Mouse (Mus musculus) gastrocnemius, postnatal 14 days (tissue): ENCODE data around the gene Gm28043. TPM values are rescaled to one million over a fixed set of nuclear protein-coding genes. Genes with fewer than 3 reads are reported as not detected.

Experiments
- DNase-seq: peaks from one replicate; pipeline ENCODE4 v3.0.0; 2021; ENCODE audit warnings: mixed read lengths
- intact Hi-C: fragments of 180-260 bp; cut with DNase I; formaldehyde crosslinking; loops from one replicate; pipeline ENCODE4 v1.15.1; 2025; ENCODE audit warnings: low total_unique reads
- microRNA-seq, 2 experiments: library from miRNA; unstranded; fragments of <30 nt; microRNA quantifications; one replicate each; pipeline ENCODE4 v1.2.0; 2021
- total RNA-seq, 2 experiments: library from RNA; stranded (reverse); gene quantifications; 2 replicates each; pipeline ENCODE4 v1.2.3; 2021

The Gm28043 gene
- total RNA-seq, 2 experiments from 2014 or later: 0.68 to 0.86 TPM

DNA sequence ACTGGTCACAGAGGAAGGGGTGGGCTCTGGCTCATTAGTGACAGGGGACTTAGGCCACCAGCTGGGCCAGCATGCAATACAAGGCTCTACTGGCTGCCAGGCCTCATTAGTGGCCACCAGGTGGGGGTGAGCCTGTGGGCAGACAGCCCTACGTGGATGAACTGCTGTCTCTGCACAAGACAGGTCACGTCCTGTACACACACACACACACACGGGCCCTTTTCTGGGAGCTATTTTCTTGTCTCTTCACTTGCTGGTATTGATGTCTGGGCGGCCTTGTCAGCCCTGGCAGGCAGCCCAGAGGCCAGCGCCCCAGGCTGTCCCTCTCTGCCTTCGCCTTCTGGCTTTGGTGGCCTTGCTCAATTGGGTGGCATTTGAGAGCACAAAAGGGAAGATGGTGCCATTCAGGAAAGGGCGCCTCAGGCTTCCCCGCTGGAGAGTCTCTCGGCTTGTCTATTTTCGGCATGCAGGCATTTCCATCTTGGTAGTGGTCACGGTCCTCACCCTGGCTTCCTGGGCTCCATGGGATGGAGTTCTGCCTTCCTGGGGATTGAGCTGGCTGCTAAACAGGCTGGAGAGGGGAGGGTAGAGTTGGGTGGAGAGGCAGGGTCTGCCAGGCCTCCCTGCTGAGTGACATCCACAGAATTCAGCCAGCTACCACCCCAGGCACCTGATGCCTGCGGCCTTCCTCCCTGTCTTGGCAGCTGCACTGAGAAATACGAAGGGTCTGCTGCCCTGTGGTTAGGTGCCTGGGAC is 116.0 kb downstream of the Gm28043 start:
- no peak for DNase-seq
- intact Hi-C loops: no loop called here

DNA sequence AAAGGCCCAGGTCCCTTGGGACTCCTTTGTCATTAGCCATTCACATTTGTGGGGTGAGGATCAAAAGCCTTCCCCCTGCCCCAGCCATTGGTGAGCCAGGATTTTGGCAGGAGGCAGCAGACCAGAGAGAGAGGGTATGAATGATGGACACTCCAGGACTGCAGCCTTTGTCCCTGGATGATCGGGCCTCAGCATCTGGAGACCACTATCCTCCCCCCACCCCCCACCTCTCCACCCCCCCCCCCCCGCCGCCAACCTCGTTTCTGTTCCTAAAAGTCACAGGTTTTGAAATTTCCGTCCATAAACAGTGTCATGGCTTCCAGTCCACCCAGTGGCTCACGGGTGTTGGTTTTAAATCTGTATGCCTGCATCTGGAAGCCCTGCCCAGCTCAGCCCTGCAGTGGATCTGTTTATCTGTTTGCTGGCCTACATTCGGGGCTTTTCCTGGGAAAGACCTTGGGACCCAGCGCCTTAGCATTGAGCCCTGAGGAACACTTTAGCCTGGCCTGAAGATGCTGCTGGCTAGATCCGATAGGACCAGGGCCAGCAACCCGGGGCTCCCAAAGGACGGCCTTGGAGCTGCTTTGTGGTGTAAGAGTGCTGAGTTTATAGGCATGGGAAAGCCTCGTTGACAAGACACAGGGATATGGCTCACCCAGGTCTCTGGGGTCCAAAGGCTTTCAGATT is 116.7 kb downstream of the Gm28043 start:
- DNase-seq: no peak
- intact Hi-C loops: no loop called here

DNA sequence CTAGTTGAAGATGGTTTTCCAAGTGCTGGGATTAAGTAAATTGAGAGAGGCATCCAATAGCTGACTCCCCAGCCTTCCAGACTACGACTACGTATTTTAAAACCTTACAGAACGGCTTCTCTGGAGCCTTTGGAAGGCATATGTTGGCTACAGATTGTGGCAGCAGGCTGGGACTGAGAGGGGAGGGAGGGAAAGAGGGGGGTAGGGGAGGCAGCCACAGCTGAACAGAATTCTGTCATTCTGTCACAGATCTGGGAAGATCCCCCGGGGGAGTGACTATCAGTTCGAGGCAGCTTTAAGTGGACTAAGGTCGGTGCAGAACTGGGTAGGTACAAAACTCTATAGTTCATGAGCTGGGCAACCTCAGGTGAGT is 117.3 kb downstream of the Gm28043 start:
- no peak for DNase-seq
- intact Hi-C loops: no loop called here

DNA sequence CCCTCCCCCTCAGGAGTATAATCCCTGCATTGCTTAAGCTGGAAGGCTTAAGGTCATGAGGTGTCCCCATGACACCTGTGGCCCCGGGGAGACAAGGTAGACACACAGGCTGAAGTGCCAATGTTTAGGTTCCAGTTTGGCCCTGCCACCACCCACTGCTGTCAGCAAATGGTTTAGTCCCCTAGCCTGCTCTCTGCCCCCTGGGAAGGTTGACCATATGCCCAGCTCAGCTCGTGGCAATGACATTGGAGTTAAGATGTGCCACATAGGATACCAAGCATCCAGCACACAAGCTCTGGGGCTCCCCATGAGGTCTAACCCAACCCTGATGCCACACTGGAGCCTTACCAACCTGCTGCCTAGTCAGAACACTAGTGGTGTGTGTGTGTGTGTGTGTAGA is 117.8 kb downstream of the Gm28043 start:
- no peak for DNase-seq
- intact Hi-C loops: no loop called here

DNA sequence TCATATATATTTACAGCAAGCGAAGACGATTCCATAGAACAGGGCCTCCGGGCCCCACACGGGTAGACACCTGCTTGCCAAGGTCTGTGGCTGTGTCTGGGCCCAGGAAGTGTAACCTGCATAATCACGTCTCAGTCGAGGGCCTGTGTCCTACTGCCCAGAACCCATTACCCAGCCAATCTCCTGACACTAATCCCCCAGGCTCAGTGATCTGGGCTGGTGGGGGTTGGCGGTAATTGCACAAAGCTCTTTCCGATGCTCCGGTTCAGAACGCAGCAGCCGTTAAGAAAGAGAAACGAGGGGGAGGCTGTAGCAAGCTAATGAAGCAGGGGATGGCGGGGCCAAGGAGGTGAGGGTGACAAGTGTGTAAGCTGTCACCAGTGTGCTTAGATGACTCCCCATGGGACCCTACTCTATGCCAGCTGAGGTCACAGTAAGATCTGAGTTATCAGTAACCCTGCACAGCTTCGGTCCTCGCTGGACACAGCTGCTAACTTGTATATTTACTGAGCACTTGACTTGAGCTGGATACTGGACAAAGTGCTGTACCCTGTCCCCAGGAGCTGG is 121.9 kb downstream of the Gm28043 start:
- intact Hi-C loops: no loop called here
- no peak for DNase-seq

DNA sequence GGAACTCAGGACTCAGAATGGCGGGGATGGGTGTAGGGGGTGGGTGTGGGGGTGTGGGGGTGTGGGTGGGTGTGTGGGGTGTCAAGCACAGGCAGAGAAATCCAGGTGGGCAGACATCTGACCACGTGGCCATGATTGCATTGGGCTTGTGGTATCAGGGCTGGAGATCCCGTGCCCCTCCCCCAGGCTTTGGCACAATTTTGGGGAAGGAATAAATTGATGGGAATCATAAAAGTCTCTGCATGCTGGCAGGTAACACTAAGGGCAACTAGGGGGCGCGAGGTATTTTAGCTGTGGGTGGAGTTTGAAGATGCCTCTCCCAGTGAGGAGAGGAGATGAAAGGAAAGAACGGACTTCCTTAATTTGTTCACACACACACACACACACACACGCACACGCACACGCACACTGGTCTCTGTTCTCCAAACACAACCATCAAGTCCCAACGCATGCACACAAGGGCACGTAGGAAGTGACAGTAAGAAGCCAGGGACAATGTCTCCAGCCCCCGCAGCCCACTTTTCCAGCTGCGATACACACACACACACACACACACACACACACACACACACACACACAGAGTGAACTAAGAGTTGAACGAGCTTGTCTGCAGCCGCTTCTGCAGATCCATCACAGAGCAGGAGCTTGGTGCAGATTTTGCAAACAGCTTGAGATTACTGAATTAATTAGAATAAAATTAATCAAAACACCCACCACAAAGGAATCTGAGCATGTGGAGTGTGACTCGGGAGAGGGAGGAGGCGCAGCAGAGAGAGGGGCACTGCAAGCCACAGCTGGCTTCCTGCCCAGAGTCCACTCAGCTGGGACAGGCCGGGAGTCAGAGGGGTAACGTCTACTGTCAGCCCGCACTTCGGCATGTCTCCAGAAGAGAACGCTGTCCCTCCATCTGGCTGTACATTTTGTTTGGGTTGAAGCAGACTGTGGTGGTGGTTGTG is 123.5 kb downstream of the Gm28043 start:
- peak; percentile 31 for DNase-seq

DNA sequence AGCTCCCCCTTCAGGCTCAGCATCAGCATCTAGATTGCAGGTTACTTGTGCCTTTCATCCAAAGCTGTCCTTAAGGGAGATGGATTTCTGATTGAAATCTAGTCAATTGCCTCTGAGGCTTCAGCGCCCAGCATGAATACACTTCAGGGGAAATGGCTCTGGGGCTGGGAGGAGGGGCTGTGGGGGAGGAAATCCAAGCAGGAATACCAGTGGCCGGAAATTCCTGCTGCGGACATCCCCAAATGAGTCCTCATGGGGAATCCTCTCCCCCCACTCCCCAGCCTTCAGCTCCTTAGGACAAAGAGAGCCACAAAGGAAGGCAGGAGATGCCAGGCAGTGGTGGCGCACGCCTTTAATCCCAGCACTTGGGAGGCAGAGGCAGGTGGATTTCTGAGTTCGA is 132.8 kb downstream of the Gm28043 start:
- DNase-seq: no peak
- intact Hi-C loops: no loop called here

More for the DNA sequence above, 123.5 kb downstream of the Gm28043 start:
- intact Hi-C loops: no loop called here

Small RNA genes within 50 kb of the gene (microRNA-seq; reads per million reads assigned to microRNA genes)
- gene Mir7667: 0 reads per million in 2 experiments

Other genes starting within 250 kb of the Gm28043 start
- 10 to 100 TPM; 17.6 to 18.2 TPM for gene Pim1, start 124.1 kb upstream of the Gm28043 start, total RNA-seq
- gene Gm17657, start 65.2 kb upstream of the Gm28043 start, total RNA-seq: not detected
- gene Tbc1d22b, start 65.1 kb upstream of the Gm28043 start, total RNA-seq: 1 to 10 TPM; 8.0 to 8.2 TPM
- gene Tmem217, start 62.5 kb upstream of the Gm28043 start, total RNA-seq: not detected
- gene Rnf8, start 86 bp upstream of the Gm28043 start, total RNA-seq: 10 to 100 TPM; 19.8 to 25.6 TPM
- gene Cmtr1, start 45.7 kb downstream of the Gm28043 start, total RNA-seq: 10 to 100 TPM; 36.7 to 38.8 TPM
- gene Ccdc167, start 102.2 kb downstream of the Gm28043 start, total RNA-seq: 1 to 10 TPM; 5.5 to 6.2 TPM